In genomic region chr1:55213936-55214335, GRCm38 (mm10) we compare ENCODE assay signal across 22 mouse cellular contexts.
"Had no signal": no experiment of that assay in that cellular context is flagged by ENCODE, and none has a peak within 500 bp of the region (broad histone marks: within the 10 kb centered on the region; RNA-seq: fewer than 3 reads in every experiment).

No protein-coding gene starts in this region.

- DNase-seq: gastrocnemius, postnatal 14 days; gastrocnemius, postnatal 36 days; heart, adult 18-20 months; heart, postnatal 10 days; kidney, adult 2 months; kidney, adult 9 months; kidney, postnatal 14 days; kidney, postnatal 36 days; layer of hippocampus, adult 9-11 months; layer of hippocampus, postnatal 36 days; left cerebral cortex, postnatal 4 days had no signal

- H3K4me3 ChIP-seq: heart, embryonic 10.5 days; heart, embryonic 12.5 days; hindbrain, embryonic 13.5 days; hindbrain, embryonic 15.5 days; kidney, embryonic 15.5 days; limb, embryonic 13.5 days; limb, embryonic 15.5 days; liver, embryonic 12.5 days had no signal

- ATAC-seq: hindbrain, postnatal 0 days; liver, embryonic 12.5 days had no signal

- H3K27ac ChIP-seq: heart, embryonic 10.5 days; hindbrain, embryonic 13.5 days; hindbrain, embryonic 15.5 days; hindbrain, postnatal 0 days; kidney, embryonic 15.5 days; kidney, postnatal 0 days; limb, embryonic 13.5 days; limb, embryonic 15.5 days; liver, embryonic 12.5 days; liver, embryonic 14.5 days had no signal

- H3K4me2 ChIP-seq: heart, embryonic 12.5 days; hindbrain, embryonic 13.5 days; hindbrain, embryonic 15.5 days; kidney, embryonic 15.5 days; limb, embryonic 13.5 days; limb, embryonic 15.5 days; liver, embryonic 12.5 days had no signal

- H3K36me3 ChIP-seq: heart, embryonic 10.5 days; heart, embryonic 12.5 days; hindbrain, embryonic 13.5 days; hindbrain, embryonic 15.5 days; kidney, embryonic 15.5 days; liver, embryonic 12.5 days had no signal

- H3K9me3 ChIP-seq: heart, embryonic 10.5 days; heart, embryonic 12.5 days; hindbrain, embryonic 13.5 days; hindbrain, embryonic 15.5 days; kidney, embryonic 15.5 days; limb, embryonic 13.5 days; limb, embryonic 15.5 days; liver, embryonic 12.5 days had no signal

- H3K27me3 ChIP-seq: heart, embryonic 12.5 days; hindbrain, embryonic 13.5 days; hindbrain, embryonic 15.5 days; kidney, embryonic 15.5 days; limb, embryonic 13.5 days; limb, embryonic 15.5 days; liver, embryonic 12.5 days had no signal

- H3K4me1 ChIP-seq: hindbrain, embryonic 15.5 days had no signal

- H3K9ac ChIP-seq: heart, embryonic 12.5 days; hindbrain, embryonic 13.5 days; hindbrain, embryonic 15.5 days; kidney, embryonic 15.5 days; limb, embryonic 13.5 days; limb, embryonic 15.5 days; liver, embryonic 12.5 days; liver, embryonic 14.5 days had no signal
